Mouse (Mus musculus) yolk sac, embryonic 10.5 days (tissue): ENCODE measurements around the gene Strap.

Experiments used
- DNase-seq: peaks from one replicate; pipeline ENCODE4 v3.0.0-alpha.2; 2017; ENCODE audit warnings: low spot score

The Strap gene

GRCm38 (mm10) chr6:137776981-137777380 lies 42.1 kb downstream of the Strap start:
- DNase-seq: no peak

DNA sequence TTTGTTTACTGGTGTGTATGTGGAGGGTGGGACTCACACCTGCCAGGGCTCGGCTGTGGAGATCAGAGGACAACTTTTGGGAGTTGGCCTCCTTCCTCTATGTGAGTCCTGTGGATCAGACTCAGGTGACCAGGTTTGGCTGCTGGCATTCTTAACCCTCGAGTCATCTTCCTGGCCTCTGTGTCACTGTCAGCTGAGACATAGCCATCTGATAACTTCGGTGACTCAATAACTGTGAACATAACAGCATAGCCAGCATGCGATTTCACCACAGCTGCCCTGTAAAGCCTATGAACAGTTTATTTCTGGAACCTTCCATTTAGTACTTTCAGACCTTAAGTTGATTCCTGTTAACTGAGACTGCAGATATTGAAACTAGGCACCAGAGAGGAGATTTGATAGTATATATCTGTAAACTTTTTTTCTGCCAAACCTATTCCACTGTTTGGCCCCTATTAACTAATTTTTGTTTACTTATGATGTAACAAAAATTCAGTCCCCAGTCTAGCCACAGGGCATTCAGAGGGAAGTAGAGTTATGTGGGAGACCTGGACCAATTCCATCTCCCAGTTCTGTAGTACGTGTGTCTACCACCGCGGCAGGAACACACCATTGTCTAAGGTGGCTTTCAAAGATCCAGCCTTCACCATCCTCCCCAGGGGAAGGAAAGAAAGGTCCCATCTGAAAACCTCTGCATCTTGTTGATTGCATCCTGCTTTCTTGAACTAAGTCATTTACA lies 49.2 kb downstream of the Strap start:
- DNase-seq: no peak

GRCm38 (mm10) chr6:137788976-137789590 lies 54.2 kb downstream of the Strap start:
- no peak for DNase-seq

- no peak for DNase-seq
Measured at GRCm38 (mm10) chr6:137789658-137790057, 54.8 kb downstream of the Strap start.

- DNase-seq: no peak
Measured at GRCm38 (mm10) chr6:137795494-137795893, 60.6 kb downstream of the Strap start.

- no peak for DNase-seq
Measured at GRCm38 (mm10) chr6:137796596-137797567, 62.0 kb downstream of the Strap start.

DNA sequence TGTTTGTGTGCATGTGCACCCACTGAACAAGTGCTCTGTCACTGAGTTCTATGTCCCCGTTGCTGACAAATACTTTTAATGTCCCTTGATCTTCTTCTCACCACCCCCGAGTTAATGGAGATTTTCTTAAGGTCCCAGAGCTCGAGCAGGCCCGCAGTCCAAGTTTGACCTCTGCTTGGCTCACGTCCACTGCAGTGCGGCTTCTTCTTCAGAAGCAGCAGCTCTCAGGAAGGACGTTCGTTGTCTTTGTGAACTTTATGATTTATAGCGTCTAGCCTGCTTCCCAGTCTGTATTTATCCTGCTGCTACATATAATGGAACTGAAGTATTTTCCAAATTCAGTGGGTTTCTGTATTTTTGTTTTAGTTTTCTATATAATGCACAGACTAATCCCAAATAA lies 64.4 kb downstream of the Strap start:
- no peak for DNase-seq
